Mouse (Mus musculus) E14TG2a.4 (cell line): ENCODE measurements around the gene Tent5d.

Experiments
- H3K27me3 ChIP-seq: 2 replicates; pipeline ENCODE4 v1.6.1; 2014; ENCODE audit warnings: low read length, control low read depth; ENCODE audit not compliant: insufficient read depth
- H3K36me3 ChIP-seq: 2 replicates; pipeline ENCODE4 v1.6.1; 2014; ENCODE audit warnings: low read length, control low read depth; ENCODE audit not compliant: insufficient read depth
- H3K4me1 ChIP-seq: replicated peaks from 2 replicates; pipeline ENCODE4 v1.6.1; 2014; ENCODE audit warnings: low read depth, low read length, control low read depth
- H3K4me3 ChIP-seq: replicated peaks from 2 replicates; pipeline ENCODE4 v1.5.1; 2014; ENCODE audit warnings: mild to moderate bottlenecking, low read length
- H3K9me3 ChIP-seq: 2 replicates; pipeline ENCODE4 v1.6.1; 2014; ENCODE audit warnings: low read length, control low read depth
- CTCF ChIP-seq: conservative IDR thresholded peaks from 2 replicates; pipeline ENCODE4 v1.5.1; 2014; ENCODE audit warnings: low read length
- NANOG ChIP-seq: IDR thresholded peaks from 2 replicates; pipeline ENCODE4 v1.6.1; 2014; ENCODE audit warnings: borderline replicate concordance, low read length, mixed read lengths
- POU5F1 ChIP-seq: IDR thresholded peaks from 2 replicates; pipeline ENCODE4 v1.6.1; 2014; ENCODE audit warnings: low read length, borderline replicate concordance

The Tent5d gene

GRCm38 (mm10) chrX:107792290-107792689 lies at the start of gene Tent5d:
Tent5d (plus strand) TSS chrX:107792590.
- no peak for TF ChIP-seq POU5F1
- TF ChIP-seq NANOG: no peak
- no peak for TF ChIP-seq CTCF
- Histone ChIP-seq H3K4me3 (no peak within 1 kb of the TSS), H3K4me1 (no peaks in the 10 kb centered on the region), H3K36me3 (no peaks in the 10 kb centered on the region), H3K9me3 (no peaks in the 10 kb centered on the region), H3K27me3 (no peaks in the 10 kb centered on the region)

- Histone ChIP-seq H3K27me3 (no peaks in the 10 kb centered on the region), H3K4me1 (no peaks in the 10 kb centered on the region), H3K9me3 (no peaks in the 10 kb centered on the region), H3K4me3 (no peak overlapping the region), H3K36me3 (no peaks in the 10 kb centered on the region)
- TF ChIP-seq NANOG (no peak), POU5F1 (no peak), CTCF (no peak)
Observed at GRCm38 (mm10) chrX:107767896-107768295, 24.5 kb upstream of the Tent5d start.

GRCm38 (mm10) chrX:107790136-107790535 lies 2.3 kb upstream of the Tent5d start:
- no peaks in the 10 kb centered on the region for H3K4me1 ChIP-seq
- TF ChIP-seq POU5F1: no peak
- no peak for TF ChIP-seq CTCF
- no peak for TF ChIP-seq NANOG

GRCm38 (mm10) chrX:107790750-107791493 lies 1.5 kb upstream of the Tent5d start:
- Histone ChIP-seq H3K27me3 (no peaks in the 10 kb centered on the region), H3K36me3 (no peaks in the 10 kb centered on the region), H3K4me3 (no peak overlapping the region), H3K4me1 (no peaks in the 10 kb centered on the region), H3K9me3 (no peaks in the 10 kb centered on the region)
- no peak for TF ChIP-seq NANOG
- no peak for TF ChIP-seq CTCF
- TF ChIP-seq POU5F1: no peak

More at GRCm38 (mm10) chrX:107790136-107790535, 2.3 kb upstream of the Tent5d start:
- Histone ChIP-seq H3K27me3 (no peaks in the 10 kb centered on the region), H3K36me3 (no peaks in the 10 kb centered on the region), H3K4me3 (no peak overlapping the region), H3K9me3 (no peaks in the 10 kb centered on the region)

GRCm38 (mm10) chrX:107795785-107796184 lies 3.4 kb downstream of the Tent5d start:
- Histone ChIP-seq H3K9me3 (no peaks in the 10 kb centered on the region), H3K4me1 (no peaks in the 10 kb centered on the region), H3K36me3 (no peaks in the 10 kb centered on the region), H3K27me3 (no peaks in the 10 kb centered on the region), H3K4me3 (no peak overlapping the region)
- TF ChIP-seq NANOG (no peak), POU5F1 (no peak), CTCF (no peak)

- no peaks in the 10 kb centered on the region for H3K4me1 ChIP-seq
- H3K9me3 ChIP-seq: no peaks in the 10 kb centered on the region
- H3K27me3 ChIP-seq: no peaks in the 10 kb centered on the region
- no peaks in the 10 kb centered on the region for H3K36me3 ChIP-seq
- no peak overlapping the region for H3K4me3 ChIP-seq
- no peak for TF ChIP-seq CTCF
- no peak for TF ChIP-seq POU5F1
- no peak for TF ChIP-seq NANOG
Observed at GRCm38 (mm10) chrX:107796919-107797318, 4.5 kb downstream of the Tent5d start.

- Histone ChIP-seq H3K27me3 (no peaks in the 10 kb centered on the region), H3K4me1 (no peaks in the 10 kb centered on the region), H3K9me3 (0 out of 2 replicates have a peak, but pooled peaks cover 3% of the 10 kb centered on the region), H3K4me3 (no peak overlapping the region), H3K36me3 (no peaks in the 10 kb centered on the region)
- TF ChIP-seq NANOG: no peak
- no peak for TF ChIP-seq CTCF
- TF ChIP-seq POU5F1: no peak
Observed at GRCm38 (mm10) chrX:107812120-107812519, 19.7 kb downstream of the Tent5d start.

GRCm38 (mm10) chrX:107815502-107816217 lies 23.3 kb downstream of the Tent5d start:
- H3K4me3 ChIP-seq: peak overlapping the region; percentile 55
- no peaks in the 10 kb centered on the region for H3K27me3 ChIP-seq
- no peaks in the 10 kb centered on the region for H3K9me3 ChIP-seq
- H3K4me1 ChIP-seq: no peaks in the 10 kb centered on the region
- no peak for TF ChIP-seq POU5F1
- no peak for TF ChIP-seq CTCF
- no peak for TF ChIP-seq NANOG
- no peaks in the 10 kb centered on the region for H3K36me3 ChIP-seq

- no peaks in the 10 kb centered on the region for H3K9me3 ChIP-seq
- H3K4me3 ChIP-seq: peak within 1 kb of the TSS; percentile 55
- TF ChIP-seq CTCF (0 out of 2 replicates have a peak, but pooled peaks have one; percentile 5), NANOG (no peak)
- H3K4me1 ChIP-seq: no peaks in the 10 kb centered on the region
- no peaks in the 10 kb centered on the region for H3K36me3 ChIP-seq
- no peaks in the 10 kb centered on the region for H3K27me3 ChIP-seq
Observed at GRCm38 (mm10) chrX:107816218-107816554, 23.8 kb downstream of the Tent5d start, which contains the start of gene 2610002M06Rik. 2610002M06Rik (minus strand) TSS chrX:107816334.
